Mouse (Mus musculus) embryonic facial prominence, embryonic 10.5 days (tissue): Measurements from ENCODE around the gene Tcf3. TPM values are rescaled to one million over a fixed set of nuclear protein-coding genes. Genes with fewer than 3 reads are reported as not detected.

ENCODE experiments used
- DNase-seq: peaks from one replicate; pipeline ENCODE4 v3.0.0-alpha.2; 2017; ENCODE audit warnings: low spot score
- H3K27ac ChIP-seq: fragments of 300-500 bp; sonication (generic); replicated peaks from 2 replicates; pipeline ENCODE4 v1.5.1; 2016; ENCODE audit warnings: mild to moderate bottlenecking
- H3K27me3 ChIP-seq: fragments of 300-500 bp; sonication (generic); replicated peaks from 2 replicates; pipeline ENCODE4 v1.6.1; 2016; ENCODE audit warnings: low read depth, mild to moderate bottlenecking; ENCODE audit not compliant: poor library complexity, severe bottlenecking
- H3K36me3 ChIP-seq: fragments of 300-500 bp; sonication (generic); replicated peaks from 2 replicates; pipeline ENCODE4 v1.6.1; 2016; ENCODE audit warnings: mild to moderate bottlenecking, moderate library complexity
- H3K4me1 ChIP-seq: fragments of 300-500 bp; sonication (generic); 2 replicates; pipeline ENCODE4 v1.6.1; 2016
- H3K4me3 ChIP-seq: fragments of 300-500 bp; sonication (generic); 2 replicates; pipeline ENCODE4 v1.5.1; 2016; ENCODE audit warnings: mild to moderate bottlenecking, moderate library complexity
- H3K9me3 ChIP-seq: fragments of 300-500 bp; sonication (generic); 2 replicates; pipeline ENCODE4 v1.6.1; 2016; ENCODE audit warnings: mild to moderate bottlenecking
- WGBS: fragments of 180-500 bp; shearing (Covaris S2); methylation state at CpG from one replicate; pipeline ENCODE4 v1.1.7; 2016; 5-methylcytosine and 5-hydroxymethylcytosine counted together
- polyA plus RNA-seq: library from polyadenylated mRNA; unstranded; fragments of >200 nt; fragmentation: Nextera tagmentation; extraction: Ambion mirVana; gene quantifications from 2 replicates; pipeline ENCODE4 v1.2.1, GENCODE M21; 2016

Gene Tcf3
- polyA plus RNA-seq, 1 experiment from 2014 or later: 225 TPM

DNA sequence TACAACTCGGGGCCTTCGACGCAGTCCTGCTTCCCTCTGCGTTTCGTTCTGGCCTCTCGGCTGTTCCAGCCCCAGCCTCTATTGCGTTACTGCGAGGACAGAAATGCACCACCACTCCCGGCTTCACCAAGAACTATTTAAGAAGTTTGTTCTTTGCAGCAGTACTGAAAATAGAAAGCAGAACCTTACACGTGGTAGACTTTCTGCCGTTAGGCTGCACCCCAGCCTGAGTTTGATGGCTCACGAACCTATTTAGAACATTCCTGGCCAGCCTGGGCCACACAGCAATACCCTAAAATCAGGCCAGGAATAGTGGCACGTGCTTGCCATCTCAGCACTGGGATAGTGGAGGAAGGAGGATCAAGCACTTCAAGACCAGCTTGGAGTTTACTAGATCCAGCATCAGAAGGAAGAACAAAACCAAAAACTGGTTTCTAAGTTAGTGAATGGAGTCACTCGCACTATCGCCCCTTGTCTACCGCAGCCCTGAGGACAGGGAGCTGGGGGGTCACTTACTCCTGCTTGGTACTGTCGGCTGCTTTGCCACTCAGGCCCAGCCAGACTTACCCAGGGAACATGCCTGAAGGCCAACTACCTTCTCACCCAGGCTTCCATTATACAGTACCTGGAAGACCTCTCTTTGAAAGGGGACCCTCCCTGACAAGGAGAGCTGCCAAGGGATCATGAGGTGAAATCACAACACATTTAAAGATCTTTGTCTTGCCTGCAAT lies 33.3 kb downstream of the Tcf3 start:
- H3K9me3 ChIP-seq: no peaks in the 10 kb centered on the region; the same call in 1 of the 2 replicates
- peak overlapping the region; percentile 100 for H3K27ac ChIP-seq
- peaks cover 41% of the 10 kb centered on the region for H3K4me1 ChIP-seq
- H3K27me3 ChIP-seq: no peaks in the 10 kb centered on the region
- no peak for DNase-seq
- WGBS: 15% methylated on average over 17 of the region's 17 CpGs
- H3K36me3 ChIP-seq: peaks cover 74% of the 10 kb centered on the region
- peak overlapping the region; percentile 89 for H3K4me3 ChIP-seq

DNA sequence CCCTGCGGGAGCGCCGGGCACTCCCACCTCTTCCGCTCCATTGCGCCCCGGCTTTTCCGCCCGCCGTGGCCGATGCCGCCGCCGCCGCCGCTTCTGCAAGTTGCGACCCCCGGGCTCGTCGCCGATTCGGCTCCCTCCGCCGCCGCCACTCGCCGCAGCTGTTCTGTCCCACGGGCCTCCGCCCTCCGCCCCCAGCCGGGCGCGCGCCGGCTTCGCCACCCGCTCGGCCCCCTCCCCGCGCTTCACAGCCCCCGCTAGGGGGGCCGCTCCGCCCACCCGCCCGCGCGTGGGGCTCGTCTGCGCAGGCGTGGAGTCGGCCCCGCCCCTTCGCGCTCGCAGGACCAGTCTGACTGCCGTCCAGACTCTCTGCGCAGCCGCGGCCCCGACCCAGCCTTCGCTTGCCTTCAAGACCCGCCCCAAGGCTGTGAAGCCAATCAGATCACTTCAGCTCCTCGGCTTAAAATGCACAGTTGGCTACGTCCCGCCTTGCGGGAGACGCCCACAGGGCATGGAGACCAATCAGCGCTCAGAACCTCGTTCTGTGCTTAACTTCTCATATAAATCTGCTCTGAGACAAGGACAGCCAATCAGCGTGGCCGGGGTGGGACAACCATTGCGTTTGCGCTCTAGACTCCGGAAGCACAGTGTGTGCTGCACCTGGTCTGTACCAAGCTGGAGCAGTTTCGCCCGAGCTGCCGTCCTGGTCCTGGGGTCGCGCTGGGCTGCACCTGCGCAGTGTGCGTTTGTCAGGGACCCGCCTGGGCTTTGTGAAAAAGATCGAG lies 34.1 kb downstream of the Tcf3 start, which contains the start of gene Mbd3:
Gene Mbd3, minus strand, starts transcription at position 360 of the 782 bp plus-strand sequence.
- peaks cover 41% of the 10 kb centered on the region for H3K4me1 ChIP-seq
- peak within 1 kb of the TSS; percentile 100 for H3K27ac ChIP-seq
- WGBS: under 1% methylated on average over 82 of the region's 82 CpGs
- peak within 1 kb of the TSS; percentile 89 for H3K4me3 ChIP-seq
- H3K27me3 ChIP-seq: no peaks in the 10 kb centered on the region
- DNase-seq: peak; percentile 100
- no peaks in the 10 kb centered on the region; the same call in 1 of the 2 replicates for H3K9me3 ChIP-seq
- peaks cover 74% of the 10 kb centered on the region for H3K36me3 ChIP-seq

- peak overlapping the region; percentile 89 for H3K4me3 ChIP-seq
- peaks cover 74% of the 10 kb centered on the region for H3K36me3 ChIP-seq
- H3K4me1 ChIP-seq: peaks cover 41% of the 10 kb centered on the region
- H3K27ac ChIP-seq: peak overlapping the region; percentile 100
- under 1% methylated on average over 59 of the region's 59 CpGs for WGBS
- DNase-seq: peak; percentile 99
- H3K9me3 ChIP-seq: no peaks in the 10 kb centered on the region; the same call in 1 of the 2 replicates
- H3K27me3 ChIP-seq: no peaks in the 10 kb centered on the region
These were observed 34.7 kb downstream of the Tcf3 start for GRCm38 (mm10) chr10:80398719-80399190.

DNA sequence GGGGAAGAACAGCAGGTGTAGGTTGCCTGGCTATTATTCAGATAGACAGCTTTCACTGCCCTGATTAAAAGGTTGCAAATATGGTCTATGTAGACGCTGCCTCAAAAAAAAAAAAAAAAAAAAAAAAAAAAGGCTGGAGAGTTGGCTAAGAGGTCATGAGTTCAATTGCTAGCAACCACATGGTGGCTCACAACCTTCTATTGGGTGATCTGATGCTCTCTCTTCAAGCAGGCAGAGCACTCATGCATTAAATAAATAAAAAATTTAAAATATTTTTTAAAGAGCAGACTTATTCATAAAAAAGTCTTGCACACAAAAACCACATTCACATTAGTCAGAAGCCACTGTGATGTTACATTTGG lies 35.3 kb downstream of the Tcf3 start:
- DNase-seq: no peak
- Histone ChIP-seq H3K4me1 (peaks cover 41% of the 10 kb centered on the region), H3K27ac (peak overlapping the region; percentile 100), H3K4me3 (peak overlapping the region; percentile 89), H3K9me3 (no peaks in the 10 kb centered on the region; the same call in 1 of the 2 replicates), H3K36me3 (peaks cover 74% of the 10 kb centered on the region), H3K27me3 (no peaks in the 10 kb centered on the region)
- WGBS: 3% methylated on average over 1 of the region's 1 CpGs

DNA sequence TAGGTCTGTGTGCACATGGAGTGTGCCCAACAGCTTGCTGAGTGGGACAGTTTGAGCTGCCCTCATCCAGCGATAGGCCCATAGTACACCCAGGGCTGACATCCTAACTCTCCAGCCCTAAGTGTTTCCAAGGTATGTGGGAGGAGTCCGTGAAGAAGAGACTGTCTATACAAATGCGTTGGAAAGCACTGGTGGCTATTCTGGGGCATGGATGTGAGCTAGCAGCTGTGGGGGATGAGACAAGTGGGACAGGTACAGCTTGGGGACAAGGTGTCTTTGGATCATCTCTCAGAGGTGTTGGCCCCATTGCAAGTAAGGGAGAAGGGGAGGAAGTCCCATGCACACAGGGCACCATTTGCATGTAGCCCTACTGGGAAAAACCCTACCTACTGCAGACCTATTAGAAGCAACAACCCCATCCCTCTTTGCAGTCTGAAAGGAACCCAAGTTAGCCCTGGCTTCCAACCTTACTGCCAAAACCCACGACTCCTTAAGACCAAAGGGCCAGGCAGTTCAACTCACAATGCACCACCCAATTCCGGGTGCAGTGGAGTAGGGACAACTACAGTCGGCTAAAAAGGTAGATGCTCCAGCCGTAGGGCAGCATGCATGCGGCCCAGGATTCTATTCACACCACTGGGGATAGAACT lies 35.8 kb downstream of the Tcf3 start:
- H3K9me3 ChIP-seq: no peaks in the 10 kb centered on the region
- 69% methylated on average over 8 of the region's 8 CpGs for WGBS
- H3K4me3 ChIP-seq: peak overlapping the region; percentile 89
- no peaks in the 10 kb centered on the region for H3K27me3 ChIP-seq
- H3K4me1 ChIP-seq: peaks cover 41% of the 10 kb centered on the region
- peaks cover 74% of the 10 kb centered on the region for H3K36me3 ChIP-seq
- peak overlapping the region; percentile 100 for H3K27ac ChIP-seq
- DNase-seq: no peak

DNA sequence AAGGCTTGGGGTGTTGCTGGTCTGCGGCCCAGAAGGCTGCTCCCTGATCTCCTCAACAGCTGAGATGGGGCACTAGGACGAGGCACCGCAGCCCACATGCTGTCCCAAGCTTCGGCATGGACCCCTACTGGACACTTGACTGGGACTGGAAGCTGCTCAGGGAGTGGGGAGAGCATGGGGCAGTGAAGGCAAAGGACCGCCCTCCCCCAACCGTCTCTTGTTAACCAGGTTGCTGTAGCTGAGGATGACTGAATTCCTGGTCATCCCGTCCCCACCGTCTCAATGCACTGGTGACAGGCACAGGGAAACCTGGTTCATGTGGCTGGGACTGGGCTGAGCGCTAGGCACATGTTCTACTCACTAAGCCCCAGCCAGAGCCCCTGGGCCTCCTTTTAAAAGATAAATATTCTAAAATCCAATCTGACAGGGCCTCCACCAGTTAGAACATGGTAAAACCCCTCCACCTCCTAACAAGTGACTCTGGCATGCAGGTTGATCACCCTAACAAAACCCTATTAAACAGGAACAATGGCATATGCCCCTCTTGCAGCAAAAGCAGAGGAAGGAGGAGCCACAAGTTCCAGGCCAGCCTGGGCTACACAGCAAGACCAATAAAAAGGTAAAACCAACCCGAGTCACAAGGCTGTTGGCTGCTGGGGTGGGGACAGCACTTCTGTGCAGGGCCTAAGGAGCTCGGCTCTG lies 36.5 kb downstream of the Tcf3 start:
- H3K4me1 ChIP-seq: peaks cover 41% of the 10 kb centered on the region
- H3K27ac ChIP-seq: peak overlapping the region; percentile 100
- peak overlapping the region; percentile 89 for H3K4me3 ChIP-seq
- no peak for DNase-seq
- H3K36me3 ChIP-seq: peaks cover 74% of the 10 kb centered on the region
- H3K9me3 ChIP-seq: no peaks in the 10 kb centered on the region
- no peaks in the 10 kb centered on the region for H3K27me3 ChIP-seq
- WGBS: 92% methylated on average over 11 of the region's 11 CpGs

GRCm38 (mm10) chr10:80395025-80395627 lies 38.3 kb downstream of the Tcf3 start:
- Histone ChIP-seq H3K4me1 (peaks cover 29% of the 10 kb centered on the region), H3K36me3 (peaks cover 79% of the 10 kb centered on the region), H3K27ac (no peak overlapping the region), H3K9me3 (no peaks in the 10 kb centered on the region), H3K27me3 (no peaks in the 10 kb centered on the region), H3K4me3 (no peak overlapping the region)
- 97% methylated on average over 35 of the region's 35 CpGs for WGBS
- DNase-seq: no peak

- H3K4me3 ChIP-seq: peak overlapping the region; percentile 19; the same call in 1 of the 2 replicates
- 90% methylated on average over 5 of the region's 5 CpGs for WGBS
- H3K27ac ChIP-seq: no peak overlapping the region
- peaks cover 27% of the 10 kb centered on the region for H3K4me1 ChIP-seq
- no peak for DNase-seq
- peaks cover 81% of the 10 kb centered on the region for H3K36me3 ChIP-seq
- no peaks in the 10 kb centered on the region for H3K27me3 ChIP-seq
- no peaks in the 10 kb centered on the region for H3K9me3 ChIP-seq
These were observed 40.8 kb downstream of the Tcf3 start for GRCm38 (mm10) chr10:80392687-80393086.

GRCm38 (mm10) chr10:80390697-80391096 lies 42.8 kb downstream of the Tcf3 start:
- 88% methylated on average over 9 of the region's 9 CpGs for WGBS

DNA sequence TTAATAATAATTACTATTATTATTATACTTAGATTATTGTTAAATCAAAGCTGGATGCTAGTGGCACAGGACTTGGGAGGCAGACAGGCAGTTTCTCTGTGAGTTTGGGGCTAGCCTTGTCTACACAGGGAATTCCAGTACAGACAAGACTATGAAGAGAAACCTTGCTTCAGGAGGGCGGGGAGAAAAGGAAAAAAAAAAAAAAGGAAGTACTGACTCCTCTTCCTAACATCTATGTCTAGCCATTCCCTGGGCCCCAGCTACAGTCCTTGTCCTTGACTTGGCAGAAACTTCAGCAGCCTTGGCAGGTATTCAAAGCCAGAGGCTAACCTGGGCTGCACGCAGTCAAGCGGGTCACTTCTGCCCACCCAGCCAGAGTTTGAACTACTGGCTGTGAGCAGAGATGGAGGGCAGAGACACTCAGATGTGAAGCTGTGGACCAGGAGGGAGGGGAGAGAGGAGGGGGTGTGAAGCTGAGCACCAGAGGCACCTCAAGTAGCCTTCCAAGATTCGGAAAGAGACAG lies 44.2 kb downstream of the Tcf3 start:
- H3K9me3 ChIP-seq: no peaks in the 10 kb centered on the region
- DNase-seq: no peak
- peaks cover 33% of the 10 kb centered on the region for H3K4me1 ChIP-seq
- H3K27me3 ChIP-seq: no peaks in the 10 kb centered on the region
- WGBS: 79% methylated on average over 4 of the region's 4 CpGs
- H3K27ac ChIP-seq: no peak overlapping the region
- H3K4me3 ChIP-seq: no peak overlapping the region
- peaks cover 64% of the 10 kb centered on the region for H3K36me3 ChIP-seq

More at GRCm38 (mm10) chr10:80390697-80391096, 42.8 kb downstream of the Tcf3 start:
- Histone ChIP-seq H3K4me3 (no peak overlapping the region), H3K27me3 (no peaks in the 10 kb centered on the region), H3K4me1 (peaks cover 22% of the 10 kb centered on the region), H3K9me3 (no peaks in the 10 kb centered on the region), H3K27ac (no peak overlapping the region), H3K36me3 (peaks cover 64% of the 10 kb centered on the region)
- DNase-seq: no peak

- WGBS: 23% methylated on average over 2 of the region's 2 CpGs
- H3K4me3 ChIP-seq: peak overlapping the region; percentile 96
These were observed 44.7 kb downstream of the Tcf3 start for GRCm38 (mm10) chr10:80388731-80389130.

More at GRCm38 (mm10) chr10:80388731-80389130, 44.7 kb downstream of the Tcf3 start:
- Histone ChIP-seq H3K4me1 (peaks cover 38% of the 10 kb centered on the region), H3K36me3 (peaks cover 64% of the 10 kb centered on the region), H3K27ac (peak overlapping the region; percentile 97), H3K27me3 (no peaks in the 10 kb centered on the region), H3K9me3 (no peaks in the 10 kb centered on the region)
- DNase-seq: no peak
